Mouse (Mus musculus) lung, embryonic 14.5 days (tissue): ENCODE measurements around the gene Caprin1. TPM values are rescaled to one million over a fixed set of nuclear protein-coding genes. Genes with fewer than 3 reads are reported as not detected.

Experiments
- ATAC-seq: fragments of 200-750 bp; cut with Nextera tagmentation; 2 replicates; pipeline ENCODE4 v1.8.0; 2017; ENCODE audit warnings: mild to moderate bottlenecking, moderate TSS enrichment, moderate library complexity; ENCODE audit not compliant: insufficient read depth
- DNase-seq: peaks from one replicate; pipeline ENCODE4 v3.0.0-alpha.2; 2015
- H3K27ac ChIP-seq: fragments of 300-500 bp; sonication (generic); 2 replicates; pipeline ENCODE4 v1.5.1; 2014; ENCODE audit warnings: low read depth, mild to moderate bottlenecking, moderate library complexity
- H3K27me3 ChIP-seq: fragments of 300-500 bp; sonication (generic); 2 replicates; pipeline ENCODE4 v1.6.1; 2014; ENCODE audit warnings: low read length, control low read depth; ENCODE audit not compliant: insufficient read depth
- H3K36me3 ChIP-seq: fragments of 300-500 bp; sonication (generic); 2 replicates; pipeline ENCODE4 v1.6.1; 2014; ENCODE audit warnings: control low read depth; ENCODE audit not compliant: insufficient read depth
- H3K4me1 ChIP-seq: fragments of 300-500 bp; sonication (generic); 2 replicates; pipeline ENCODE4 v1.6.1; 2014; ENCODE audit warnings: antibody characterized with exemption, control low read depth; ENCODE audit not compliant: insufficient read depth
- H3K4me2 ChIP-seq: fragments of 300-500 bp; sonication (generic); 2 replicates; pipeline ENCODE4 v1.6.1; 2014; ENCODE audit warnings: mild to moderate bottlenecking
- H3K4me3 ChIP-seq: fragments of 300-500 bp; sonication (generic); 2 replicates; pipeline ENCODE4 v1.5.1; 2014; ENCODE audit warnings: low read depth, low read length
- H3K9ac ChIP-seq: fragments of 300-500 bp; sonication (generic); 2 replicates; pipeline ENCODE4 v1.6.1; 2014
- H3K9me3 ChIP-seq: fragments of 300-500 bp; sonication (generic); 2 replicates; pipeline ENCODE4 v1.6.1; 2016; ENCODE audit warnings: low read depth, low read length, control low read depth
- CTCF ChIP-seq: IDR thresholded peaks from 2 replicates; pipeline ENCODE4 v1.5.1; 2016; ENCODE audit warnings: antibody characterized with exemption, low read depth
- WGBS: fragments of 180-500 bp; shearing (Covaris S2); extraction: QIAGEN DNeasy Blood & Tissue Kit; methylation state at CpG from one replicate; pipeline ENCODE4 v1.1.7; 2014; 5-methylcytosine and 5-hydroxymethylcytosine counted together
- polyA plus RNA-seq: library from polyadenylated mRNA; unstranded; fragments of >200 nt; fragmentation: Nextera tagmentation; extraction: Ambion mirVana; gene quantifications from 2 replicates; pipeline ENCODE4 v1.2.1, GENCODE M21; 2014

Caprin1 gene
- polyA plus RNA-seq, 1 experiment from 2014 or later, result 438 TPM

DNA sequence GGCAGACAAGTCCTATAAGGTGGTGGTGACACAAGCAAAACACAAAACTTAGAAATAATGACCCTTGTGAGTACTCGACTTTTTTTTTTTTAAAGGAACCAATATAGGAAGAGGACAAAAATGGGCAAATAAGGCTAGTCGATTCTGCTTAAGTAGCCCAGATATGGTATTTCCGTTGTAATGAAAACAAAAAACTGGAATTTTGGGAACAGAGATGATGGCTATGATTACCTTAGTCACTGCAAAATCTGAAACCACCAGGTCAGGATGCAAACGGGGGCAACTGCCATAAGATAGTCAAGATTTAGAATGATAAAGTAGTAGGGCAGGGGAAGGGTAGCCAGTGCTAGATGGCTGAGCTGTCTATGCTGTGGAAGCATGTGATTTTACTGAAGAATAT lies 35.5 kb downstream of the Caprin1 start:
- no peak for TF ChIP-seq CTCF
- DNase-seq (peak; percentile 27), ATAC-seq (no peak)
- 31% methylated on average over 4 of the region's 4 CpGs for WGBS
- Histone ChIP-seq H3K36me3 (peaks cover 35% of the 10 kb centered on the region), H3K4me3 (peak overlapping the region; percentile 73), H3K27me3 (no peaks in the 10 kb centered on the region), H3K4me1 (peaks cover 6% of the 10 kb centered on the region; the same call in 1 of the 2 replicates), H3K27ac (no peak overlapping the region; the same call in 1 of the 2 replicates), H3K9ac (no peak overlapping the region), H3K9me3 (no peaks in the 10 kb centered on the region), H3K4me2 (peak overlapping the region; percentile 87)

DNA sequence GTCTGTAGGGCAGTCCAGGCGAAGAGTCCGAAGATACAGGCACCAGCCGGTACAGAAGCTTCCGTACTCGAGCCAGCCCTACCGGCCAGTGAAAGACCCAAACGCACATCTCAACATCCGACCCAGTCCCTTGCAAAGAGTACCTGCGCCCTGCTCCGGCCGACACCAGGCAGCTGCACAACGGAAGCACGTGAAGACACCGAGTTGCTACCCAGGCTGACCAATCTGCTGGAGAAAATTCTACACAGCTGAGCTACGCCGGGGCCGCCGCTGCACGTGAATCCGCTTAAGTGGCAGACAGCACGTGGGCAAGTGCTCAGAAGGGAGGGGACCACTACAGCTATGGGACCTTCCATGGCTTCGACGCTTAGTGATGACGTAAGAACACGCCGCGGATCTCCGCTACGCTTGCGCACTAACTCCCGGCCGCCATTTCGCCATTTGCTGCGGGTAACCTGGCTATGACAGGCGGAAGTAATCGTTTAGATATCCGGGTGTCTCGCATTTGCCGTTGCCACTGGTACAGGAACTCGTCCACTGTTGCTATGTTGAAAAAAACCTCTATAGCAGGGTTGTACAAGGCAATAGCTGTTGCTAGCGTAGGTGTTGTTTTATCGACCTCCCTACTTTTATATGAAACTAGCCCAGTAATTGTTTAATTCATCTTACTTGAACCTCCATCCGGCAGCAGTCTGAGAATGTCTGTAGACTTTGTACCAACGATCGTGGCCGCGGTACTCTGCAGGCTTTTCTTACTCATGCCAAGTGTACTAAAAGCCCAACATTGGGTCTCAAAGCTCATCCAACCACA lies 36.3 kb downstream of the Caprin1 start, which contains the start of gene Nat10:
TSS of gene Nat10 (minus strand) at position 365 of the 811 bp plus-strand sequence.
- peak; percentile 100 for DNase-seq

DNA sequence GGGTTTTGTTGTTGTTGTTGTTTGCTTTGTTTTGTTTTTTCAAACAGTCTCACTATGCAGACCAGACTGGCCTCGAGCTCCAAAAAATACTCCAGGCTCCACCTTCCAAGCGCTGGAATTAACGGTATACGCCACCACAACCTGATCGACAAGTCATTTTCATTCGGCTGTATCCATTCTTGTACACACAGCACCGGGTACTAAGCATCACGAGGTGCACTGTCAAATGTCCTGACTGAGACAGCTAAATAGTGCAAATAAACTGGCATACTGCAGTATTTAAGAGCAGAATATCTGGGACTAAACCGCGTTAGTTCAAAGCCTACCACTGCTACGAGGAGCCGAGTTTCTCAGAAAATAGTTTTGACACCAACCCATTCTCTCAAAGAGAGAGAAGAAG lies 37.0 kb downstream of the Caprin1 start:
- H3K9me3 ChIP-seq, result no peaks in the 10 kb centered on the region
- H3K4me3 ChIP-seq, result peak overlapping the region; percentile 73
- H3K36me3 ChIP-seq, result peaks cover 29% of the 10 kb centered on the region
- H3K27ac ChIP-seq, result peak overlapping the region; percentile 74; the same call in 1 of the 2 replicates
- DNase-seq (no peak), ATAC-seq (peak; percentile 19; the same call in 1 of the 2 replicates)
- TF ChIP-seq CTCF, result no peak
- peaks cover 6% of the 10 kb centered on the region; the same call in 1 of the 2 replicates for H3K4me1 ChIP-seq
- peak overlapping the region; percentile 61 for H3K9ac ChIP-seq
- H3K4me2 ChIP-seq, result peak overlapping the region; percentile 87
- WGBS, result under 1% methylated on average over 12 of the region's 12 CpGs
- no peaks in the 10 kb centered on the region for H3K27me3 ChIP-seq

More for the DNA sequence above, 36.3 kb downstream of the Caprin1 start, which contains the start of gene Nat10:
- Histone ChIP-seq H3K36me3 (peaks cover 29% of the 10 kb centered on the region), H3K27me3 (no peaks in the 10 kb centered on the region), H3K9ac (peak within 1 kb of the TSS; percentile 61), H3K4me2 (peak within 1 kb of the TSS; percentile 87), H3K4me1 (peaks cover 6% of the 10 kb centered on the region; the same call in 1 of the 2 replicates), H3K27ac (peak within 1 kb of the TSS; percentile 78), H3K9me3 (no peaks in the 10 kb centered on the region), H3K4me3 (peak within 1 kb of the TSS; percentile 73)
- WGBS, result under 1% methylated on average over 47 of the region's 47 CpGs
- TF ChIP-seq CTCF, result no peak
- ATAC-seq, result peak; percentile 97

DNA sequence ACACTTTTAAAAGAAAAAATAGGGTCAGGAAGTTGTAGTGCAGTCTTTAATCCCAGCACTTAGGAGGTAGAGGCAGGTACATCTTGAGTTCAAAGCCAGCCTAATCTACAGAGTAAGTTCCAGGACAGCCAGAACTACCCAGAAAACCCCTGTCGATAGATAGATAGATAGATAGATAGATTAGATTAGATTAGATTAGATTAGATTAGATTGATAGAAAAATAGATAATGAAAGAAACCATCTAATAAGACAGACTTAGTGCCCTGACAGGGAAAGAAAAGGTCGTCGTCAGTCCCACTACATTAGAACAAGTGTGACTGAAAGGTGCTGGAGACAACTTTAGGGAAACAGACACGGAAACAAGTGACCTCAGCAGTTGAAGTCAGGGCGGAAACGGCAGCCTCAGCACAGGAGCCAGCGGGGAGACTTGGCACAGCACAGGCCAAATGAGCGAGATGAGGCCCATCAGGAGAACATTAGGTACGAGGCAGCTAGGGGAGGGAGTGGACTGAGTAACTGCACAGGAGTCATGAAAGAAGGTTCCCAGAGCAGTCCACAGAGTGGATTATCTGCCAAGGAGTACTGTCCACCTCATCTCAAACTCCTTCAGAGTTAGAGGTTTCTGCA lies 41.9 kb downstream of the Caprin1 start:
- H3K27me3 ChIP-seq, result no peaks in the 10 kb centered on the region
- no peak overlapping the region for H3K9ac ChIP-seq
- no peak overlapping the region for H3K4me2 ChIP-seq
- H3K4me1 ChIP-seq, result no peaks in the 10 kb centered on the region
- no peak overlapping the region for H3K4me3 ChIP-seq
- no peaks in the 10 kb centered on the region for H3K9me3 ChIP-seq
- ATAC-seq, result no peak
- DNase-seq, result no peak
- H3K36me3 ChIP-seq, result peaks cover 49% of the 10 kb centered on the region
- WGBS, result 80% methylated on average over 9 of the region's 9 CpGs
- TF ChIP-seq CTCF, result no peak
- H3K27ac ChIP-seq, result no peak overlapping the region

DNA sequence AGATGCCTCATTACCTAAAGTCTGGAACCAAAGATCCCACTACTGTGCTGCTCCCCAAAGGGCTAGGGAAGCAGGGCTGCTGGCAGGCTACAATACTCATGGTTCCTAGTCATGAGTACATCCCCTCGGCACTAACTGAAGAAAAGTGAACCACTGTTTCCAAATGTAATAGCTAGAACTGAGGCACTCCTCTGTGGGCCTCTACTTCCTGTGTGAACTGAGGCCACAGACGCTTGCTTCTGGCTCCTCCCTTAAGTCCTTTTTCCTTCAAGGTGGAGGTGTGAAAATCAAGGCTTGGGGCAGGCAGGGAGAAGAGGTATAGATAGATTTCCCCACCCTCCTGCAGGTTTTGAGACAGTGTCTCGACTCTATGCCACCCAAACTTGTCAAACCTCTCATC lies 42.8 kb downstream of the Caprin1 start:
- no peak for ATAC-seq

DNA sequence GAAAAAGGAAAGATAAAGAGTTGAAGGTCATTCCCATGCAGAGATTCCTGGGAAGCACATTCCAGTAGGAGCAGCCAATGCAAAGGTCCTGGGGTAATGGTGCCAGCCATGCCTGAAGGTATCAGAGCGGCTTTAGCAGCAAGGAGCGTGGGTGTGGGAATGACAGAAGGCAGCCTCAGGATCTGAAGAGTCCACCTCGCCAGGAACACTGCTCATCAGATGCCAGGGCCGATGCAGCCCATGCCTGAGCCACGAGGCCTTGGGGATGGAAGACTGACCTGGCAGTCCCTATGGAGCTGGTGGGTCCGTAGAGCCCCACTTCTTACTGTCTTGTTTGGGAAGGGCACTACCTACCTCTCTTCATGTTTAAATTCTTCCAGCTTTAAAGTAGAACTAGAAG lies 45.7 kb downstream of the Caprin1 start:
- 93% methylated on average over 6 of the region's 6 CpGs for WGBS
- ATAC-seq, result no peak
- H3K27ac ChIP-seq, result no peak overlapping the region
- no peak overlapping the region for H3K9ac ChIP-seq
- no peaks in the 10 kb centered on the region for H3K9me3 ChIP-seq
- no peak overlapping the region for H3K4me3 ChIP-seq
- H3K4me2 ChIP-seq, result no peak overlapping the region
- no peak for TF ChIP-seq CTCF
- peaks cover 83% of the 10 kb centered on the region for H3K36me3 ChIP-seq
- H3K27me3 ChIP-seq, result no peaks in the 10 kb centered on the region
- H3K4me1 ChIP-seq, result no peaks in the 10 kb centered on the region
- DNase-seq, result no peak

More for the DNA sequence above, 42.8 kb downstream of the Caprin1 start:
- Histone ChIP-seq H3K9me3 (no peaks in the 10 kb centered on the region), H3K27me3 (no peaks in the 10 kb centered on the region), H3K4me3 (no peak overlapping the region), H3K36me3 (peaks cover 58% of the 10 kb centered on the region), H3K4me2 (no peak overlapping the region), H3K4me1 (no peaks in the 10 kb centered on the region), H3K27ac (no peak overlapping the region), H3K9ac (no peak overlapping the region)
- DNase-seq, result no peak
- TF ChIP-seq CTCF, result no peak
- 84% methylated on average over 3 of the region's 3 CpGs for WGBS

DNA sequence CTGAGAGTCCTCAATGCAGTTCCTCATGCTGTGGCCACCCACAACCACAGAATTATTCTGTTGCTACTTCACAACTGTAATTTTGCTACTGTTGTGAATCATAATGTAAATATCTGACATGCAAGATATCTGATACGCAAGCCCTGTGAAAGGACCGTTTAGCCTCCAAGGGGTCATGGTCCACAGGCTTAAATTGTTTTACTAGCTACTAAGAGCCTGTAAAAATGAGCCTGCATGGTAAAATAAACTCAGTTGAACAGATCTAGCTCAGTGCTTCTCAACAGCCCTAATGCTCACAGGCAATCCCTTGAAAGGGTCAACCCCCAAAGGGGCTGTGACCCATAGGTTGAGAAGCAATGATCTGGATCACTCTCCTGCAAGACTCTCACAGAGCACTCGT lies 48.4 kb downstream of the Caprin1 start:
- 85% methylated on average over 3 of the region's 3 CpGs for whole genome bisulfite sequencing

More for the DNA sequence above, 48.4 kb downstream of the Caprin1 start:
- no peak overlapping the region for H3K9ac ChIP-seq
- no peak for TF ChIP-seq CTCF
- H3K4me1 ChIP-seq, result no peaks in the 10 kb centered on the region
- DNase-seq, result no peak
- ATAC-seq, result no peak
- no peak overlapping the region for H3K4me3 ChIP-seq
- no peaks in the 10 kb centered on the region for H3K27me3 ChIP-seq
- no peaks in the 10 kb centered on the region for H3K9me3 ChIP-seq
- H3K27ac ChIP-seq, result no peak overlapping the region
- H3K36me3 ChIP-seq, result peaks cover 72% of the 10 kb centered on the region
- H3K4me2 ChIP-seq, result no peak overlapping the region
